Mouse (Mus musculus): Measurements from ENCODE around the gene Bhlha15.

DNA sequence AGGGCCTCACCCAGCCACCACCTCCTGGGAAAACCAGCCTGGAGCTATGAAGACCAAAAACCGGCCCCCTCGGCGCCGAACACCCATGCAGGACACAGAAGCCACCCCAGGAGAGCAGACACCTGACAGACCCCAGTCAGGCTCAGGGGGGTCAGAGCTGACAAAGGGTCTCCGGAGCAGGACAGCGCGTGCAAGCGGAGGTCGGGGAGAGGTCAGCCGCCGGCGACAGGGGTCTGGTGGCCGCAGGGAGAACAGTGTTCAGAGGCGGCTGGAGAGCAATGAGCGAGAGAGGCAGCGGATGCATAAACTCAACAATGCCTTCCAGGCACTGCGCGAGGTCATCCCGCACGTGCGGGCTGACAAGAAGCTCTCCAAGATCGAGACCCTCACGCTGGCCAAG is 940 bp downstream of the Bhlha15 start:
- TF ChIP-seq CTCF (IDR thresholded peaks at IDR 0.05; ENCODE audit: low read depth, low read length) (no peak), POLR2A (IDR thresholded peaks at IDR 0.05; ENCODE audit: insufficient read depth, low read length) (no peak), EP300 (IDR thresholded peaks at IDR 0.05; ENCODE audit: insufficient read depth, low read depth, low read length) (no peak)

Data from ES-Bruce4 (cell line).